Comparison of ENCODE assay signal across 8 mouse cellular contexts in genomic region chr1:38262362-38263154, GRCm38 (mm10).
DNase-seq lines count a peak whose midpoint lies in the region; ATAC-seq lines count a peak whose summit lies in the region.

No protein-coding gene starts in this region.

- peak overlapping the region; percentile 11; the same call in 1 of the 2 replicates for H3K4me2 ChIP-seq in embryonic facial prominence, embryonic 13.5 days
- no peak overlapping the region for H3K4me2 ChIP-seq in midbrain, embryonic 12.5 days (replicated peaks)

- DNase-seq in kidney, adult 11 months = peak; percentile 19
- no peak for DNase-seq in kidney, adult 9 months
- DNase-seq in heart, postnatal 14 days = peak; percentile 32 to 37
- no peak for DNase-seq in right cerebral cortex, postnatal 4 days
- DNase-seq in MN1 (ENCODE audit: low spot score) = no peak
- no peak for DNase-seq in thymus, adult 18-20 months

- no peaks in the 10 kb centered on the region for H3K27me3 ChIP-seq in embryonic facial prominence, embryonic 13.5 days
- no peaks in the 10 kb centered on the region for H3K27me3 ChIP-seq in midbrain, embryonic 12.5 days

- WGBS in embryonic facial prominence, embryonic 13.5 days = 35% methylated on average over 11 of the region's 11 CpGs
- 56% methylated on average over 11 of the region's 11 CpGs for WGBS in midbrain, embryonic 12.5 days

- H3K36me3 ChIP-seq in embryonic facial prominence, embryonic 13.5 days = peaks cover 10% of the 10 kb centered on the region
- peaks cover 6% of the 10 kb centered on the region; the same call in 1 of the 2 replicates for H3K36me3 ChIP-seq in midbrain, embryonic 12.5 days

- intact Hi-C loops in heart, postnatal 14 days (cut with DNase I) = loop anchor here (5.0 kb wide), 1 partner anchor 290 kb away; no protein-coding TSS in a partner anchor

- no peak overlapping the region for H3K4me3 ChIP-seq in embryonic facial prominence, embryonic 13.5 days
- no peak overlapping the region for H3K4me3 ChIP-seq in midbrain, embryonic 12.5 days

- H3K4me1 ChIP-seq in embryonic facial prominence, embryonic 13.5 days = peaks cover 51% of the 10 kb centered on the region
- peaks cover 19% of the 10 kb centered on the region for H3K4me1 ChIP-seq in midbrain, embryonic 12.5 days

- 0 out of 2 replicates have a peak overlapping the region, but pooled peaks have one; percentile 3 for H3K9ac ChIP-seq in embryonic facial prominence, embryonic 13.5 days
- H3K9ac ChIP-seq in midbrain, embryonic 12.5 days (replicated peaks) = no peak overlapping the region

- peak; percentile 62 for ATAC-seq in embryonic facial prominence, embryonic 13.5 days (ENCODE audit: insufficient number of reproducible peaks, insufficient read depth, low FRiP score, low TSS enrichment, low read depth)
- 0 out of 2 replicates have a peak, but pooled peaks have one; percentile 51 for ATAC-seq in midbrain, embryonic 12.5 days (ENCODE audit: low FRiP score, low read depth)

- H3K27ac ChIP-seq in embryonic facial prominence, embryonic 13.5 days = peak overlapping the region; percentile 77
- H3K27ac ChIP-seq in midbrain, embryonic 12.5 days (replicated peaks) = no peak overlapping the region

- H3K9me3 ChIP-seq in embryonic facial prominence, embryonic 13.5 days = no peaks in the 10 kb centered on the region; the same call in 1 of the 2 replicates
- H3K9me3 ChIP-seq in midbrain, embryonic 12.5 days = no peaks in the 10 kb centered on the region

Comparison
In these comparisons a context has a peak if more than half of its experiments do, and no peak if none do; other contexts are left out.
1. DNase-seq: peak in kidney, adult 11 months (single experiment) and heart, postnatal 14 days (2 of 2); none in kidney, adult 9 months (single experiment), right cerebral cortex, postnatal 4 days (single experiment), MN1 (single experiment) and thymus, adult 18-20 months (0 of 2).